Mouse (Mus musculus) thymus, postnatal 36 days (tissue): ENCODE data around the gene Tmcc3.

Source experiments
- DNase-seq, 2 experiments: peaks; one replicate each; pipeline ENCODE4 v3.0.0; 2022; ENCODE audit warnings: mixed read lengths in 2 of 2

The Tmcc3 gene

GRCm38 (mm10) chr10:94417643-94418042 is 105.9 kb downstream of the Tmcc3 start:
- no peak for DNase-seq

DNA sequence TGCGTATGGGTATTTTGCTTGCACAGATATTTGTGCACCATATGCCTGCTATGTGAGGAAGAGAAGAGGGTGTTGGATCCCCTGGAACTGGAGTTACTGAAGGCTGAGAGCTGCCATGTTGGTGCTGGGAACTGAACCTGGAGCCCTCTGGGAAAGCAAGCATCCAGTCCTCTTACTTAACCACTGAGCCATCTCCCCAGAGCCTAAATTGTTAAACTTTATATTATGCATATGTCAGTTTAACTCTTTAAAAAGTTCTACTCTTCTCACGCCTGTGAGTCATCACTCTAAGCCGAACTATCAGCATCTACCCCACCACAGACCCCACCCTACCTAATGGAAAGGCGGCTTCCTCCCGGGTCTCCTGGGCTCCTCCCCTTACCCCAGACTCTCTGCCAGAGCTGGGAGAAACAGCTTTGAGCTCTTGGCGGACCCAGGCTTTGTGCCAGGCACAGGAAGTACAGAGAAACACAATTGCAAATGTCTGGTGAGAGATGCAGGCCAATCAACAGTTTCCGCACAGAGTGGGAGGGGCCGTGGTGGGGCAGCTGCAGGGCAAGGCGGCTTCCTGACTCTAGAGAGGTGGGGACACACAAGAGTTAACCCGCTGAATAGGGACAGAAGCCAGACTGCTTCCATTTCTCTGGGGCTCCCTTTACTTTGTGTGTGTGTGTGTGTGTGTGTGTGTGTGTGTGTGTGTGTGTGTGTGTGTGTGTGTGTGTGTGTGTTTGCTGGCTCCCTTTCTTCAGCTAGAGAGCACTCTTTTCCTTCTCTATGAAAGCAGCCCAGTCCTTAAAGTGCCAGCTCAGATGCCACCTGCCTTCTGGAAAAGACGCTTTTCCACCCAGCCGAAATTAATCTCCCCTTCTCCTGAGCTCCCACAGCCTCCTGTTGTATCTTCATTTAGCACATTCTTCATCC is 114.5 kb downstream of the Tmcc3 start:
- peak; percentile 89 to 94 for DNase-seq

GRCm38 (mm10) chr10:94426921-94427270 is 115.1 kb downstream of the Tmcc3 start:
- no peak for DNase-seq

GRCm38 (mm10) chr10:94428186-94428942 is 116.6 kb downstream of the Tmcc3 start:
- no peak for DNase-seq

GRCm38 (mm10) chr10:94430566-94430965 is 118.8 kb downstream of the Tmcc3 start:
- DNase-seq: no peak

- no peak for DNase-seq
Observed at GRCm38 (mm10) chr10:94432933-94433332, 121.2 kb downstream of the Tmcc3 start.

DNA sequence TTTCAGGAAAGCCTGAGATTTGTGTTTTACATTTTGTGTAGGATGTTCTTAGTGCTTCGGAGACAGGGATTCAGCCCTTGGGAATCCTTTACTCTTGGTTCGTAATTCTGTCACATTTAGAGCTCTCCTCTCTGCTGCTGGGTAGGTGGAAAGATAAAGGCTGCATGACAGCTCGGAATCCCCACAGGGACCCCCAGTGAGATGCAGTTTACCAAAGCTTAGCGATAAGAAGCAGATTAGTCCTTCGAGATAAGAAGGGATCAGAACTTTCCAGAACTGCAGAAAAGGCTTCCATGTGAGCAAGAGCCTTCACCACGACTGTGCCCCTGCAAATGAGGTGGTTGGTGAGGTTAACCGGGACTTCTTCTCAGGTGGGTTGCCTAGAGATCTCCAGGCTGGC is 122.2 kb downstream of the Tmcc3 start:
- DNase-seq: no peak

DNA sequence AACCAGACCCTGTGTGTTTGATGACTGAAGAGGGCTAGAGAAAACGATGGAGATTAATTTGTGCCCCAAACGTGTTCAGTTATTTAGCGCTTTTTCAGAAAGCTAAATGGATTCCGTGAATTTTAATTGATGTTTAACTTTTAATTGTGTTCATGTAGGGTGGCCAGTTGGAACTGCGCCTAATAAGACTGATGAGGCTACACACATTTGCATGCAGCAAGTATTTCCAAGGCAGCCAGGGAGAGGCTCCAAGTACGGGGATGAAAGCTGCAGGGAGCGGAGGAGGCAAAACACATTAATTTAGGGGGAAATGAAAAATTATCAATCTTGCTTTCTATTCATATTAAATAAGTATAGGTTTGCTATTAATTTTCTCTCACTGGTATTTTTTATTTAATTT is 131.0 kb downstream of the Tmcc3 start:
- no peak for DNase-seq

- no peak for DNase-seq
Observed at GRCm38 (mm10) chr10:94443453-94443852, 131.7 kb downstream of the Tmcc3 start.

- no peak for DNase-seq
Observed at GRCm38 (mm10) chr10:94445192-94445591, 133.4 kb downstream of the Tmcc3 start.

- DNase-seq: no peak
Observed at GRCm38 (mm10) chr10:94446379-94447008, 134.7 kb downstream of the Tmcc3 start.

- DNase-seq: no peak
Observed at GRCm38 (mm10) chr10:94449676-94450075, 137.9 kb downstream of the Tmcc3 start.

DNA sequence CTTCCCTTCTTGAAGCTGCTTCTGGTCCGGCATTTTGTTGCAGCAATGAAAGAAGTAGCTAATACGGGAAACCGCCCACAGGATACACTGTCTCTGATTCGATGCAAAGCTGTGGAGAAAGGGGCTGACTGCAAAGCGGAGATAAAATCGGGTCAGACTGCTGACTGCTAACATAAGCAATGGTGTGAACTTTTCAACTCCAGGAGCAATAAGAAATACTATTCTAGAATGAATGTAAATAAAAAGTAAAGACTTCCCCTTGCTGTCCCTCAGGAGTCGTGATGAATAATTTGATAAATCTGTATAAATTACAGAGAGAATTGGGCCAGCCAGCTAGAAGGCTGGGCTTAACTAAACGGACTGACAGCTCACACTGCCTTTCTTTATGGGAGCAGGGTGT is 139.0 kb downstream of the Tmcc3 start:
- no peak for DNase-seq

GRCm38 (mm10) chr10:94457454-94457853 is 145.7 kb downstream of the Tmcc3 start:
- DNase-seq: no peak

- DNase-seq: no peak
Observed at GRCm38 (mm10) chr10:94458690-94459089, 146.9 kb downstream of the Tmcc3 start.

GRCm38 (mm10) chr10:94461378-94461777 is 149.6 kb downstream of the Tmcc3 start:
- DNase-seq: peak; percentile 32 to 38

- no peak for DNase-seq
Observed at GRCm38 (mm10) chr10:94461871-94462270, 150.1 kb downstream of the Tmcc3 start.

GRCm38 (mm10) chr10:94462386-94463064 is 150.8 kb downstream of the Tmcc3 start:
- no peak for DNase-seq

DNA sequence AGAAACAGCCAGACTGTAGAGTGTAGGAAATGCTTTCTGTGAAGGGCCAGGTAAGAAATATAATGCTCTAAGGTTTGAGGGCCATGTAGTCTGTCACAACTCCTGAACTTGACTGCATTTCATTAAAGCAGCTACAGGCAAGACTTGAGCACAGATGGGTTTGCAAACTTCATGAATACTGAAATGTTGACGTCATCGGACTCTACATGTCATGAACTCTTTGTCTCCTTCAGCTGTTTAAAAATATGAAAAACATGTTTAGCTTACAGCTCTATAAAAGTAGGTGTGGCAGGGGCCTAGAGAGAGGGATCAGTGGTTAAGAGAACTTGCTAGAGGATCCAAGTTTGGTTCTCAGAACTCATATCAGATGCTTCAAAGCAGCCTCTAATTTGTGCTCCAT is 151.7 kb downstream of the Tmcc3 start:
- no peak for DNase-seq

- no peak for DNase-seq
Observed at GRCm38 (mm10) chr10:94465646-94466045, 153.9 kb downstream of the Tmcc3 start.

DNA sequence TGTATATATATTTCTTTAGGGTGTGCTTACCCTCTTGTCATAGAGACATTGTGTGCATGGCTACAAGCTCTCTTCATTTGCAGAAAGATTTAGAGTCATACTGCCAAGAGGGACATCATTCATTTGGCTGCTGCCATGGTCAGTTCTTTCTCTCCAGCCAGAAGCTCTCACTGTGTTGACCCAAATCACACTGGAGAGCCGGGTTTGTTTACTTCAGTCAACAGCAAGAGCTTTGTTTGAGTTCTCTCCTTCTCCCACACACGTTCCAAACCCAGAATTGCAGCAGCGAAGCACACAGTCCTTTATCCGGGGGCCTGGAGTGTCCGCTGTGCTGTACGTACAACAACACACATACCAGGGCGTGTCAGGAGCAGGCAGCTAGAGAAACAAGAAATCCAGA is 154.6 kb downstream of the Tmcc3 start:
- DNase-seq: no peak

GRCm38 (mm10) chr10:94471487-94471886 is 159.7 kb downstream of the Tmcc3 start:
- DNase-seq: no peak

DNA sequence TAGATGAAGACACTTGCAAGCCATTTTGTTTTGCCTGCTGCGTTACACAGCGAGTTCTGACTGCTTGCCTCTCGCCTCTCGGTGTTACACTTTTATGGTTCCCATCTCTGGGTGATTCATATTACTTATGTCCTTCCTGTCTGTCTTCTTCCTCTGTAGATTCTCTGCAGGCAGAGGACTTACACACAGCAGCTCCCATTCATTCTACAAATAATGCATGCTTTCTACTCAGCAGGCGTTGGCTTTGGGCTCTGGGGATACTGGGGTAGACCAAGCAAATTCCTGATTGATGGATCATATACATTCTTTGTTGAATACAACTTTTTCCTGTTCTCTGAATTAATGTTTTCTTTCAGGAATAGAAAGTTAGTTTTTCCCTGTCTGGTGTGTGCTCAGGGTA is 161.8 kb downstream of the Tmcc3 start:
- DNase-seq: no peak
